Mouse (Mus musculus) T-helper 17 cell (primary cell): ENCODE results near the gene Lrrfip1.

Experiments used
- in situ Hi-C, 2 experiments: fragments of 300-600 bp; cut with MboI, MseI; formaldehyde crosslinking; loops; 1 replicate in 1 of 2; 2 replicates in 1 of 2; pipeline ENCODE4 v1.15.1; 2025; ENCODE audit warnings: high pct_unique_total_duplicates in 2 of 2

Gene Lrrfip1

GRCm38 (mm10) chr1:91022157-91022895, 23.8 kb downstream of the Lrrfip1 start:
- in situ Hi-C loops = loop anchor here in 1 of 2 experiments (5.0 kb wide), 1 partner anchor 50 kb away; no protein-coding TSS in a partner anchor

DNA sequence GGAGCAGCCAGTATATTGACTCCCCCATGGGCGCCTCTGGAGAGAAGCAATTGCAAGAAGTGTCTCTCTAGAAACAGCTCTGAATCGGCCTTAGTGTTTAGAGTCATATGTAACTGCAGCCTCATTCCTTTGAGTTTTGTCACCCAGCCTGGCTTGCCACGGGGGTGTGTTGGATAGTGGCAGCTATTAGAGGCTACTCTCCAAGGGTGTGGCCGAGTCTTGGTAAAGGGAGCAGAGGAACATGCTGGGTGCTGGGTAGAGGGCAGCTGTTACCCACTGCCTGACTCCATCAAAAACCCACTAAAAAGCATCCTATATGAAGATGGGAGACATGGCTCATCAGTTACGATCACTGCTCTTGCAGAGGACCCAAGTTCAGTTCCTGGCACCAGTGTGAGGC, 24.7 kb downstream of the Lrrfip1 start:
- in situ Hi-C loops = loop anchor here in 1 of 2 experiments (5.0 kb wide), 1 partner anchor 51 kb away; no protein-coding TSS in a partner anchor

DNA sequence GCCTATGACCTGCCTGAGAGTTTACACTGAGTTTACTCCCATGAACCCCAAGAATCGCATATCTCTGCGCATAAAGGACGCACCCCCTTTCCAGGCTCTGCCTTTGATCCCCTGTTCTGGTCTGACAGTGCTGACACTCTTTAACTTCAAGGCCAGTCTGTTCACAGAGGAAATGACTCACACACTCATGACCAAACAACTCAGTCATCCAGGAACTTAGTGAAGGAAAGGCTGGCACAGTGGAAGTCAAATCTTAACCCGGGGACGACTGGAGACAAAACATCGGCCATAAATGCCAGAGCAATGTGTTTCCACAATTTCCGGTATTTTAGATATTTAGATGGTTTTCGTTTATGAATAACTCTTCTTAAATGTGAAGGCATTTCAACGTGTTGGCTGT, 25.4 kb downstream of the Lrrfip1 start:
- in situ Hi-C loops = loop anchor here in 1 of 2 experiments (5.0 kb wide), 1 partner anchor 52 kb away; no protein-coding TSS in a partner anchor

- in situ Hi-C loops = loop anchor here in 1 of 2 experiments (5.0 kb wide), 1 partner anchor 52 kb away; no protein-coding TSS in a partner anchor
Observed at GRCm38 (mm10) chr1:91024464-91024863, 25.9 kb downstream of the Lrrfip1 start.

DNA sequence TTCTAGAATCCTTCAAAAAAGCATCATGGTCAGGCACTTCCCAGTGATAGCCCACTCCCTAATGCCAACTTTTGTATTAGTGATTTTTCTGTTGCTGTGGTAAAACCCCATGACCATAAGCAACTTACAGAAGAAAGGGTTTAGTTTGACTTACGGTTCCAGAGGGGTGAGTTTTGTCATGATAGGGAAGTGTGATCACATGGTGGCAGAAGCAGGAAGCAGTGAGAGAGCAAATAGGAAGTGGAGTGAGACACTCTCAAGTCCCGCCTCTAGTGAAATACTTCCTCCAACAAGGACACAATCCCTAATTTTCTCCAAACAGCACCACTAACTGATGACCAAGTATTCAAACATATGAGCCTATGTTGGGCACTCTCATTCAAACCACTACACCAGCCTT, 28.4 kb downstream of the Lrrfip1 start:
- in situ Hi-C loops = loop anchor here in 1 of 2 experiments (25.0 kb wide), 1 partner anchor 1940 kb away; no protein-coding TSS in a partner anchor

DNA sequence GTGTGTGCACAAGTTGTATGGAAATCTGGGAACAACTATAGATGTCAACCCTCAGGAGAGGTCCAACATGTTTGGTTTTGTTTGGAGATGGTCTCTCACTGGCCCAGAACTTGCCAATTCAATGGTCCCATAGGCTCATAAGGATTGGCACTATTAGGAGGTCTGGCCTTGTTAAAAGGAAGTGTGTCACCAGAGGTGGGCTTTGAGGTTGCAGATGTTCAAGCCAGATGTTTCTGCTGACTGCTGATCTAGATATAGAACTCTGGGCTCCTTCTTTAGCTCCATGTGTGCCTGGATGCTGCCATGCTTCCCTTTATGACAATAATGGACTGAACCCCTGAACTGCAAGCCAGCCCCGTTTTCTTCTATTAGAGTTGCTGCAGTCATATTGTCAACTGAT, 31.8 kb downstream of the Lrrfip1 start:
- in situ Hi-C loops = loop anchor here in 1 of 2 experiments (25.0 kb wide), 1 partner anchor 1943 kb away; no protein-coding TSS in a partner anchor

- in situ Hi-C loops = loop anchor here in 1 of 2 experiments (25.0 kb wide), 1 partner anchor 1944 kb away; no protein-coding TSS in a partner anchor
Observed at GRCm38 (mm10) chr1:91031547-91031946, 33.0 kb downstream of the Lrrfip1 start.

- in situ Hi-C loops = loop anchor here in 1 of 2 experiments (25.0 kb wide), 1 partner anchor 1945 kb away; no protein-coding TSS in a partner anchor
Observed at GRCm38 (mm10) chr1:91032393-91032971, 33.9 kb downstream of the Lrrfip1 start.

DNA sequence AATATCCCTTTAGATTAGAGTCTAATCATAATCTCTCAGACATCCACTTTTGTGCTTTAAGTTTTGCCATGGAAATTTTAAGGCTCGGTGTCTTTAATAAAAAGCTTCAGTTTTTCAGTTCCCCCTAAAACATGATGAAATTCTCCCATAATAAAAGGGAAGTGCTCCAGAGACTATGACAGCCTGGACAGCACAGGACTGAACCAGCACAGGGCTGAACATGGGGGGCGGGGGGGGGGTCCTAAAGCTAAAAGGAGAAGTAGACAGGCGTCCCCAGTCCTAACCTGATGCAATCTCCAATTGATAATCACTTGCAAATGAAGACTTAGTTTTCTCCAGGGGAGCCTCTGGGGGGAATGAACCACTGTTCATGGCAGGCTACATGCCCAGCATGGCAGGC, 36.0 kb downstream of the Lrrfip1 start:
- in situ Hi-C loops = loop anchor here in 1 of 2 experiments (25.0 kb wide), 1 partner anchor 1947 kb away; no protein-coding TSS in a partner anchor

- in situ Hi-C loops = loop anchor here in 1 of 2 experiments (25.0 kb wide), 1 partner anchor 1948 kb away; no protein-coding TSS in a partner anchor
Observed at GRCm38 (mm10) chr1:91035266-91035665, 36.7 kb downstream of the Lrrfip1 start.

DNA sequence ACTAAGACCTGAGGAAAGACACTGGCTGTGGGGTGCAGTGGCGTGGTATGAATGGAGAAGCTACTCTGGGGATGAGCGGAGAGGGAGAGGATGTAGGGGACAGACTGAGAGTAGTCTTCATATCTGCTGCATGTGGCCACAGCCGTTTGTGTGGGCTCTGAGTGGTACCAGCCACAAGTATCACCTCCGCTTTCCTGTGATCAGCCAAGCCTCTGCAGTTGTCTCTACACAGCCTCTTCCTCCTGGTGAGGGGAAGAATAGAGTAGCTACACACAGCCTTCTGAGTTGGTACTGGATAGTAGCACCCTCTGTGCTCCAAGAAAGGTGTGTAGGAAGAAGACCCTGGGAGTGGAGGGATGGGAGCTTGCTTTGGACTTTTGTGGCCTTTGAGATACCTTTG, 38.7 kb downstream of the Lrrfip1 start:
- in situ Hi-C loops = loop anchor here in 1 of 2 experiments (25.0 kb wide), 1 partner anchor 1950 kb away; no protein-coding TSS in a partner anchor

DNA sequence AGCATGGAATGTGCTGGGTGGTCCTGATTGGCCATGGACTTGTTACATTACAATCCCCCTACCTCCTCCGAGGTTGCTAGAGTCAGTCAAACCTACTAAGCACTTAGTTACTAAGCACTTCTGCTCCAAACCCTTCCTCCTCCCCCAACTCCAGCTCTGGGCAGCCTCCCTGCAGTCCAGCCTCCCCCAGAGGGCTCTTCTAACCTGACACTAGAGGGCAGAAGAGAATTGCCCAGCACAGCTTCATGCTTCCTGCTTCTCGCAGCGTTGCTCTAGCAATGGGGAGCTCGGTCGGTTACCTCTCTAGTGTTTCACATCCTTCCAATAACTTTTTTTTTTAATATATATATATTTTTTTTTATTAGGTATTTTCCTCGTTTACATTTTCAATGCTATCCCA, 39.5 kb downstream of the Lrrfip1 start:
- in situ Hi-C loops = loop anchor here in 1 of 2 experiments (25.0 kb wide), 1 partner anchor 1951 kb away; no protein-coding TSS in a partner anchor

GRCm38 (mm10) chr1:91038531-91038930, 40.0 kb downstream of the Lrrfip1 start:
- in situ Hi-C loops = loop anchor here in 1 of 2 experiments (25.0 kb wide), 1 partner anchor 1951 kb away; no protein-coding TSS in a partner anchor

DNA sequence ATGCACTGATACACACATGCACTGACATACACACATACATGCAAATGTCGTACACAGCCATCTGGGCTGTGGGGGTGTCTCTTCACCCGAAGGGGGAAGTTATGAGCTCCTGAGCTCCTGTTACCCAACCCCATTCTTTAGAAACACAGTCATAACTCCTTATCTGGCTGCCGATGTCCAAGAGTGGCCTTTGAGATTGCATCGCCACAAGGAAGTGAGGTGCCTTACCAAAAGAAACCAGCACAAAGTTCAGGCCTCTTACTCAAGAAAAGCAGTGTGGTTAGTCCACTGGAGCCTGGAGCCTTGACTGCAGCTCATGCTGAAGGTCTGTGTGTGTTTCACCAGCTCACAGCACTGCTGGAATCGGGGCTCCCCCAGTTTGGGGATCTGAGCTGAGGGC, 43.1 kb downstream of the Lrrfip1 start:
- in situ Hi-C loops = loop anchor here in 1 of 2 experiments (10.0 to 25.0 kb wide), 2 partner anchors 1433 to 1954 kb away; partner anchors contain the start of gene Ndufa10

GRCm38 (mm10) chr1:91043191-91043590, 44.7 kb downstream of the Lrrfip1 start:
- in situ Hi-C loops = loop anchor here in 1 of 2 experiments (10.0 to 25.0 kb wide), 2 partner anchors 1432 to 1956 kb away; partner anchors contain the start of gene Ndufa10

- in situ Hi-C loops = loop anchor here in 1 of 2 experiments (10.0 to 25.0 kb wide), 2 partner anchors 1431 to 1957 kb away; partner anchors contain the start of gene Ndufa10
Observed at GRCm38 (mm10) chr1:91044176-91044575, 45.6 kb downstream of the Lrrfip1 start.

DNA sequence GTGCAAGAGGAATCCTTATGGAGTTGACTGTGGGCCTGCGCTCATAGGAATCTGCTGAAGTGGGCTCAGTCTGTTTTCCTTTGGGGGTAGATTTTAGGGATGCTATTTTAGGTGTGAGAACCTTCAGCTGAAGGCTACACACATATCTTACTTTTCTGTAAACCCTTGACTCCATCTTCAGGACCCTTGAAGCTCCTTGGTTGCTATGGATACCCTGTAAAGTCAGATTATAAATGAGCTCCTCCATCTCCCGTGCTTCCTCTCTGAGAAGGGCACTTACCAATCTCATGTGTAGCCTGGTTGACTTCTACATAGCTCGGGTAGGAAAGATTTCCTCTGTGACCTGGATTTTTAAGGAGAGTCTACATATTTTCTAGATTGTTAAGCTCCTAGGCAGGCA, 46.1 kb downstream of the Lrrfip1 start:
- in situ Hi-C loops = loop anchor here in 1 of 2 experiments (10.0 to 25.0 kb wide), 2 partner anchors 1430 to 1957 kb away; partner anchors contain the start of gene Ndufa10

DNA sequence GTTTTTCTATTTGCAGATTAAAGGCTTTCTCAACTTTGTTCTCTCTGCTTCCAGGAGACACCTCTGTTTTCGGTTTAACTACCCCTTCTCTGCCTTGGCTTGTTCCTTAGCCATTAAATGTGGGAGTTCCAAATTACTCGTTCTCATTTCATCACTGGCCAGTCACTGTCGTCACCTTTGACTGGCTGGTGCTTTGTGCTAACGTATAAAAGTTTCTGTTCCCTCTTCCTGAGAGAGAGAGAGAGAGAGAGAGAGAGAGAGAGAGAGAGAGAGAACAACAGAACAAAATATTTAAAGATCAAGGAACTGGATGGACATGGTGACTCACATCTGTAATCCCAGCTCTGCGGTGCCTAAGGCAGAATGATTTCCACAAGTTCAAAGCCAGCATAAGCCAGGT, 47.7 kb downstream of the Lrrfip1 start:
- in situ Hi-C loops = loop anchor here in 1 of 2 experiments (10.0 to 25.0 kb wide), 2 partner anchors 1429 to 1959 kb away; partner anchors contain the start of gene Ndufa10

DNA sequence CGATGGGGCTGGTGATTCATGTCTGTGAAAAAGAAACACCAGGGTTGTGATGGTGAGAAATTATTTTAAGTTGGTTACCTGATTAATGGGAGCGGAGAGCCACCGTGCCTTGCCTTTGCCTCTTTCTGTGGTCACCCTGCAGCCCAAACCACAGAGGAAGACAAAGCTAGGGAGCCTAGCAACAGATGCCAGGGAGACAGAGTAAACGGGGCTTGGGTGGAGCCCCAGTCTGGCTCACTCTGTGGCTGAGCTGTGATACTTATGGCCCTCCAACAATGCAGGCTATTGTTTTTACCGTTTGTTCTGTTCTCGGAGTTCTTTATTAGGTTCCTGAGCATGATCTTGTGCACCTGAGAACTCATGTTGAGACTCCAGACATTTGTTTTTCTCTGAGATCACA, 50.8 kb downstream of the Lrrfip1 start:
- in situ Hi-C loops = loop anchor here in 1 of 2 experiments (10.0 to 25.0 kb wide), 2 partner anchors 1426 to 1962 kb away; partner anchors contain the start of gene Ndufa10

- in situ Hi-C loops = no loop called here
Observed at GRCm38 (mm10) chr1:91051461-91052094, 53.0 kb downstream of the Lrrfip1 start.

GRCm38 (mm10) chr1:91052747-91053181, 54.2 kb downstream of the Lrrfip1 start:
- in situ Hi-C loops = no loop called here
